Mouse (Mus musculus) midbrain, postnatal 0 days (tissue): ENCODE measurements at regions not wholly inside any gene's neighbourhood (a gene's known extent, or its start where the extent isn't known, plus 50 kb on each side); places are given as distances from the start of the nearest gene placed in this dataset.

ENCODE experiments used
- ATAC-seq: fragments of 200-750 bp; cut with Nextera tagmentation; 2 replicates; pipeline ENCODE4 v1.8.0; 2017; ENCODE audit warnings: moderate number of reproducible peaks, mild to moderate bottlenecking, moderate TSS enrichment, moderate library complexity; ENCODE audit not compliant: low FRiP score
- DNase-seq: peaks from one replicate; pipeline ENCODE4 v3.0.0-alpha.2; 2015; ENCODE audit warnings: low spot score
- H3K27ac ChIP-seq: fragments of 300-500 bp; sonication (generic); 2 replicates; pipeline ENCODE4 v1.5.1; 2014; ENCODE audit warnings: low read depth, mild to moderate bottlenecking, low read length, mixed read lengths
- H3K27me3 ChIP-seq: fragments of 300-500 bp; sonication (generic); 2 replicates; pipeline ENCODE4 v1.6.1; 2014; ENCODE audit warnings: low read length, control low read depth, mixed read lengths; ENCODE audit not compliant: insufficient read depth
- H3K36me3 ChIP-seq: fragments of 300-500 bp; sonication (generic); 2 replicates; pipeline ENCODE4 v1.6.1; 2014; ENCODE audit warnings: low read length, control low read depth, mixed read lengths; ENCODE audit not compliant: insufficient read depth
- H3K4me1 ChIP-seq: fragments of 300-500 bp; sonication (generic); 2 replicates; pipeline ENCODE4 v1.6.1; 2014; ENCODE audit warnings: mild to moderate bottlenecking, control low read depth, antibody characterized with exemption, low read length, mixed read lengths; ENCODE audit not compliant: insufficient read depth
- H3K4me2 ChIP-seq: fragments of 300-500 bp; sonication (generic); 2 replicates; pipeline ENCODE4 v1.6.1; 2014; ENCODE audit warnings: low read depth, mild to moderate bottlenecking, low read length, mixed read lengths; ENCODE audit not compliant: poor library complexity, severe bottlenecking
- H3K4me3 ChIP-seq: fragments of 300-500 bp; sonication (generic); 2 replicates; pipeline ENCODE4 v1.5.1; 2014; ENCODE audit warnings: low read depth, mild to moderate bottlenecking, low read length, moderate library complexity
- H3K9ac ChIP-seq: fragments of 300-500 bp; sonication (generic); replicated peaks from 2 replicates; pipeline ENCODE4 v1.6.1; 2014; ENCODE audit warnings: mild to moderate bottlenecking, low read length, moderate library complexity, mixed read lengths; ENCODE audit not compliant: poor library complexity, severe bottlenecking
- H3K9me3 ChIP-seq: fragments of 300-500 bp; sonication (generic); 2 replicates; pipeline ENCODE4 v1.6.1; 2016; ENCODE audit warnings: low read length, control low read depth
- CTCF ChIP-seq: IDR thresholded peaks from 2 replicates; pipeline ENCODE4 v1.5.1; 2016; ENCODE audit warnings: antibody characterized with exemption, mild to moderate bottlenecking
- WGBS: fragments of 180-500 bp; shearing (Covaris S2); extraction: QIAGEN DNeasy Blood & Tissue Kit; methylation state at CpG from one replicate; pipeline ENCODE4 v1.1.7; 2014; 5-methylcytosine and 5-hydroxymethylcytosine counted together

GRCm38 (mm10) chr5:129420981-129421380 is 80.0 kb upstream of the Sfswap start:
- Histone ChIP-seq H3K9me3 (no peaks in the 10 kb centered on the region), H3K27me3 (no peaks in the 10 kb centered on the region), H3K36me3 (no peaks in the 10 kb centered on the region), H3K4me3 (no peak overlapping the region), H3K27ac (no peak overlapping the region), H3K4me1 (no peaks in the 10 kb centered on the region), H3K4me2 (no peak overlapping the region), H3K9ac (no peak overlapping the region)
- WGBS, result 86% methylated on average over 2 of the region's 2 CpGs
- no peak for DNase-seq
- no peak for ATAC-seq
- TF ChIP-seq CTCF, result peak; percentile 31

- Histone ChIP-seq H3K27ac (no peak overlapping the region), H3K4me3 (no peak overlapping the region), H3K9me3 (no peaks in the 10 kb centered on the region), H3K27me3 (no peaks in the 10 kb centered on the region), H3K4me2 (no peak overlapping the region), H3K4me1 (no peaks in the 10 kb centered on the region), H3K36me3 (no peaks in the 10 kb centered on the region), H3K9ac (no peak overlapping the region)
- DNase-seq (no peak), ATAC-seq (no peak)
- TF ChIP-seq CTCF, result no peak
These were observed 71.1 kb upstream of the Sfswap start for GRCm38 (mm10) chr5:129429897-129430296.

- Histone ChIP-seq H3K4me2 (no peak overlapping the region), H3K9ac (no peak overlapping the region), H3K27me3 (no peaks in the 10 kb centered on the region), H3K4me3 (no peak overlapping the region), H3K4me1 (no peaks in the 10 kb centered on the region), H3K36me3 (no peaks in the 10 kb centered on the region), H3K27ac (no peak overlapping the region), H3K9me3 (no peaks in the 10 kb centered on the region)
- DNase-seq, result no peak
- no peak for TF ChIP-seq CTCF
- WGBS, result 78% methylated on average over 3 of the region's 3 CpGs
- ATAC-seq, result no peak
These were observed 70.7 kb upstream of the Sfswap start for GRCm38 (mm10) chr5:129430330-129430729.

DNA sequence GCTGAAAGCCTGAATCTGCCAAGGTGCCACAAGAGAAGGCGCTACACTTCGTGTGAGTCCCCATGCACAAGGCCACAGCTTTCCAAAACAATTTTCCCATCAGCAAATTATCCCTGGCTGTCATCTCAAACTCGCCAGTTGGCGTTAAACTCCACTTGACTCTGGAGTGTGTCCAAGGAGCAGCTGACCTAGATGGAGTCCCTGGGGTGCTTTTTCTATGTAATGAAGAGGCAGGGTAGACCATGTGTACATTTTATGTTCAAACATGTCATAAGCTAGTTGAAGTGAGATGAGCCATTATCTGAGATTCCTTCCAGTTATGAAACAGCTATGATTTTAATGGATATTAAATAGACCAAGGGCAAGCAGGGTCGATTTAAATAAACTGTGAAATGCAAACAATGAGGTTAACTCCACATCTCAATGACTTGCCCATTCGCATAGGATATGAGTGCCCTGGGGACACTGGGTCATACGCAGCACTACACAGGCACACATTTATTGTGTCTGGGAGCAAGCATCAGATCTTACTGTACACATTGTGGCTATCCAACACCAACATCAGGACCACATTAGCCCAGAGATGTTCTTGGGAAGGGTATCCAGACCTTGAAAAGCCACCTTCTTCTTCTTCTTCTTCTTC is 51.0 kb upstream of the Sfswap start:
- ATAC-seq (no peak), DNase-seq (peak; percentile 73)
- no peak overlapping the region for H3K27ac ChIP-seq
- no peak for TF ChIP-seq CTCF
- H3K4me1 ChIP-seq, result no peaks in the 10 kb centered on the region
- no peaks in the 10 kb centered on the region for H3K27me3 ChIP-seq
- no peaks in the 10 kb centered on the region for H3K9me3 ChIP-seq
- H3K4me3 ChIP-seq, result no peak overlapping the region
- WGBS, result 48% methylated on average over 7 of the region's 7 CpGs
- no peaks in the 10 kb centered on the region for H3K36me3 ChIP-seq
- H3K9ac ChIP-seq, result no peak overlapping the region
- no peak overlapping the region for H3K4me2 ChIP-seq
